Mouse (Mus musculus) adrenal gland, postnatal 10 days (tissue): Measurements from ENCODE around the gene Olfr750. TPM values are rescaled to one million over a fixed set of nuclear protein-coding genes. Genes with fewer than 3 reads are reported as not detected.

Source experiments
- DNase-seq: peaks from one replicate; pipeline ENCODE4 v3.0.0; 2021; ENCODE audit warnings: mixed read lengths
- long read RNA-seq, 2 experiments: library from polyadenylated mRNA; stranded (forward); transcript quantifications; one replicate each; pipeline ENCODE4 v2.0.0; 2021
- total RNA-seq, 2 experiments: library from RNA; stranded (reverse); gene quantifications; 2 replicates each; pipeline ENCODE4 v1.2.3; 2021

The Olfr750 gene
- not detected for total RNA-seq
- long read RNA-seq, experiment 1, result 0 reads
- long read RNA-seq, experiment 2, result 0 reads

GRCm38 (mm10) chr14:51074335-51074734 lies at the start of gene Olfr750:
Olfr750 (minus strand) TSS chr14:51074435.
- DNase-seq, result no peak

GRCm38 (mm10) chr14:51113916-51114560 lies 39.8 kb upstream of the Olfr750 start, which contains the start of gene Eddm3b:
Eddm3b (plus strand) TSS chr14:51114426.
- no peak for DNase-seq

GRCm38 (mm10) chr14:51113476-51113875 lies 39.2 kb upstream of the Olfr750 start:
- no peak for DNase-seq

GRCm38 (mm10) chr14:51111966-51112365 lies 37.7 kb upstream of the Olfr750 start:
- DNase-seq, result no peak

- DNase-seq, result no peak
These were observed 32.3 kb upstream of the Olfr750 start for GRCm38 (mm10) chr14:51106449-51106967.

- DNase-seq, result no peak
These were observed 30.1 kb upstream of the Olfr750 start for GRCm38 (mm10) chr14:51104366-51104765.

- DNase-seq, result peak; percentile 83
These were observed 29.0 kb upstream of the Olfr750 start for GRCm38 (mm10) chr14:51103217-51103616.

GRCm38 (mm10) chr14:51101284-51101683 lies 27.0 kb upstream of the Olfr750 start:
- DNase-seq, result no peak

GRCm38 (mm10) chr14:51098921-51099320 lies 24.7 kb upstream of the Olfr750 start:
- DNase-seq, result no peak

- DNase-seq, result peak; percentile 87
These were observed 24.1 kb upstream of the Olfr750 start for GRCm38 (mm10) chr14:51098300-51098699.

- DNase-seq, result no peak
These were observed 21.7 kb upstream of the Olfr750 start for GRCm38 (mm10) chr14:51095736-51096524.

- no peak for DNase-seq
These were observed 20.7 kb upstream of the Olfr750 start for GRCm38 (mm10) chr14:51094921-51095320.

- DNase-seq, result peak; percentile 59
These were observed 20.1 kb upstream of the Olfr750 start for GRCm38 (mm10) chr14:51094096-51094875.

GRCm38 (mm10) chr14:51093496-51093895 lies 19.3 kb upstream of the Olfr750 start:
- no peak for DNase-seq

GRCm38 (mm10) chr14:51092073-51092620 lies 17.9 kb upstream of the Olfr750 start:
- DNase-seq, result no peak

- DNase-seq, result peak; percentile 56
These were observed 17.0 kb upstream of the Olfr750 start, which contains the start of the genes Rnase4 and Ang for GRCm38 (mm10) chr14:51090921-51091900. Rnase4 (plus strand) TSS chr14:51091077. Ang (plus strand) TSS chr14:51091150.

- DNase-seq, result peak; percentile 90
These were observed 16.0 kb upstream of the Olfr750 start for GRCm38 (mm10) chr14:51090077-51090781.

- DNase-seq, result no peak
These were observed 15.4 kb upstream of the Olfr750 start for GRCm38 (mm10) chr14:51089674-51090076.

GRCm38 (mm10) chr14:51088970-51089673 lies 14.9 kb upstream of the Olfr750 start:
- DNase-seq, result peak; percentile 98
